Mouse (Mus musculus) kidney, adult 2 months (tissue): ENCODE measurements around the gene Il10rb.
A peak's percentile ranks its signal among the peaks of the same experiment; 100 is the strongest.

Experiments
- CTCF ChIP-seq: fragments of 200-500 bp; conservative IDR thresholded peaks from 2 replicates; pipeline ENCODE4 v1.5.1; 2011; ENCODE audit warnings: low read depth, mild to moderate bottlenecking, control low read depth, low read length, moderate library complexity, mixed read lengths; ENCODE audit not compliant: insufficient read depth, insufficient read length
- POLR2A ChIP-seq: fragments of 200-500 bp; IDR thresholded peaks from one replicate; pipeline ENCODE4 v1.6.1; 2011; ENCODE audit warnings: low read depth, low read length, control low read depth

DNA sequence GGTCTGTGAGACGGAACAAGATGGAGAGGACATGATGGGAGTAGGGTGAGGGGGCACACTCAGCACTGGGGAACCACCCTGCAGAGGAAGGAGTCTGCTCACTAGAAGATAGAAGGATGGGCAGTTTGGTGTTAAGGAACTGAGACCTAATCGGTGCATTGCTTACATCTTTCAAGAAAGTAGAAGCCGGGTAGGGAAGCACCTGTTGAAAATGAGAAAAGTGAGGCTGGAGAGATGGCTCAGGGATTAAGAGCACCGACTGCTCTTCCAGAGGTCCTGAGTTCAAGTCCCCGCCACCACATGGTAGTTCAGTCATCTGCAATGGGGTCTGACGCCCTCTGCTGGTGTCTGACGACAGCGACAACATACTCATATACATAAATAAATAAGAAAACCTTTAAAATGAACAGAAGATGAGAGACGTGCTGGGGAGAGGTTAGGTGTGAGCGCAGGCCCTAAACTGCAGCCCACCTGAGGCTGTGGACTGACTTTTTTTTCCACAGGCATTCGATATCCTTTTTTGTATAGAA is 53.9 kb downstream of the Il10rb start:
- TF ChIP-seq CTCF (peak; percentile 36), POLR2A (no peak)
